Mouse (Mus musculus): ENCODE measurements around the gene 4930402H24Rik. TPM values are rescaled to one million over a fixed set of nuclear protein-coding genes. Genes with fewer than 3 reads are reported as not detected.

The 4930402H24Rik gene
- total and polyA plus RNA-seq, 3 experiments, result 3.4 to 16.7 (median 11.8) TPM

DNA sequence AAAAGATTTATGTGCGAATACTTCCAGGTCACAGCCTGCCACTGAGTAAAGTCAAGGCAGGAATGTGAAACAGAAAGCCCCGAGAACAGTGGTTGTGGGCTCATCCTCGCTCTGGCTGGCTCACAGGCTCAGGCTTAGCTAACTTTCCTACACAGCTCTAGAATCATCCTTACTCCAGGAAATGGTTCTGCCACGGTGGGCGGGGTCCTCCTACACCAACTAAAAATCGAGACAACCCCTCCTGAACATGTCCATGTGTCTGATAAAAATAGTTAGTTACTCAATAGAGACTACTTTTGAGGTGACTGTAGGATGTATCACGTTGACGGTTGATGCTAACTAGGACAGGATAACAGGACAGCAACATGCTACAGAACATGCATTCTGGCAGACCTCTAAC, 117.2 kb downstream of the 4930402H24Rik start:
- TF ChIP-seq CTCF (IDR thresholded peaks at IDR 0.05; ENCODE audit: low read depth, low read length) (no peak), GATA2 (IDR thresholded peaks at IDR 0.05; ENCODE audit: borderline replicate concordance, low read depth, low read length) (no peak), GATA1 (IDR thresholded peaks at IDR 0.05; ENCODE audit: borderline replicate concordance, low read length) (no peak), POLR2AphosphoS5 (IDR thresholded peaks at IDR 0.05; ENCODE audit: insufficient replicate concordance, low read depth, low read length) (no peak), TAL1 (conservative IDR thresholded peaks at IDR 0.05; ENCODE audit: low read depth, low read length) (no peak)

DNA sequence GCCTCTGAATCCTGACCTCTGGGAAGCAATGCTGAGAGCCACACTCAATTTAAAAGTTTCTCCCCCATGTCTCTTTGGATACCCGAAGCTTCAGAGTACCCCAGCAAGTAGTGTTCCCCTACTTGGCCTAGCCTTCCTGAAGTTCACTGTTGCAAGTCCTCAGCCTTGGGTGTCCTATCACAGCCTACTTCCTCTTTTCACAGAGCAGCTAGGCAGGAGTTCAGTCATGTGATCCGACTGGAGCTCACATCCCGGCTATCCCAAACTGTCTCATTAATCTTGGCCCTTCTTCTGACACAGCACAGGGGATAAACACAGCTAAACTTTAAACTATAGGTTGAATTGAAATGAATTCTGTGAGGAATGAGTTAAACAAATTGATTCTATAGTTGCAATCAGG, 121.3 kb downstream of the 4930402H24Rik start:
- ATAC-seq (ENCODE audit: extremely low read depth, insufficient number of reproducible peaks, low FRiP score, poor library complexity, severe bottlenecking) (peak; percentile 40; the same call in 1 of the 2 replicates), DNase-seq (ENCODE audit: low spot score) (peak; percentile 19)
- H3K36me3 ChIP-seq (replicated peaks), result peaks cover 6% of the 10 kb centered on the region
- H3K4me3 ChIP-seq (ENCODE audit: low read depth, low read length), result no peak overlapping the region
- no peak for TF ChIP-seq POLR2AphosphoS5 (IDR thresholded peaks at IDR 0.05; ENCODE audit: insufficient replicate concordance, low read depth, low read length)
- TF ChIP-seq GATA2 (IDR thresholded peaks at IDR 0.05; ENCODE audit: borderline replicate concordance, low read depth, low read length), result no peak
- no peak for TF ChIP-seq CTCF (IDR thresholded peaks at IDR 0.05; ENCODE audit: low read depth, low read length)
- no peak for TF ChIP-seq TAL1 (conservative IDR thresholded peaks at IDR 0.05; ENCODE audit: low read depth, low read length)
- TF ChIP-seq GATA1 (IDR thresholded peaks at IDR 0.05; ENCODE audit: borderline replicate concordance, low read length), result no peak
- no peaks in the 10 kb centered on the region for H3K9me3 ChIP-seq (replicated peaks)
- H3K4me1 ChIP-seq (ENCODE audit: insufficient read depth, low read depth, low read length), result peaks cover 3% of the 10 kb centered on the region; the same call in 1 of the 2 replicates
- H3K27me3 ChIP-seq (ENCODE audit: insufficient read depth, low read length), result no peaks in the 10 kb centered on the region

More for the DNA sequence above, 117.2 kb downstream of the 4930402H24Rik start:
- Histone ChIP-seq H3K36me3 (replicated peaks) (peaks cover 4% of the 10 kb centered on the region), H3K4me3 (ENCODE audit: low read depth, low read length) (no peak overlapping the region), H3K4me1 (ENCODE audit: insufficient read depth, low read depth, low read length) (peaks cover 3% of the 10 kb centered on the region; the same call in 1 of the 2 replicates), H3K9me3 (replicated peaks) (no peaks in the 10 kb centered on the region), H3K27me3 (ENCODE audit: insufficient read depth, low read length) (no peaks in the 10 kb centered on the region)
- ATAC-seq (ENCODE audit: extremely low read depth, insufficient number of reproducible peaks, low FRiP score, poor library complexity, severe bottlenecking) (no peak), DNase-seq (ENCODE audit: low spot score) (no peak)

DNA sequence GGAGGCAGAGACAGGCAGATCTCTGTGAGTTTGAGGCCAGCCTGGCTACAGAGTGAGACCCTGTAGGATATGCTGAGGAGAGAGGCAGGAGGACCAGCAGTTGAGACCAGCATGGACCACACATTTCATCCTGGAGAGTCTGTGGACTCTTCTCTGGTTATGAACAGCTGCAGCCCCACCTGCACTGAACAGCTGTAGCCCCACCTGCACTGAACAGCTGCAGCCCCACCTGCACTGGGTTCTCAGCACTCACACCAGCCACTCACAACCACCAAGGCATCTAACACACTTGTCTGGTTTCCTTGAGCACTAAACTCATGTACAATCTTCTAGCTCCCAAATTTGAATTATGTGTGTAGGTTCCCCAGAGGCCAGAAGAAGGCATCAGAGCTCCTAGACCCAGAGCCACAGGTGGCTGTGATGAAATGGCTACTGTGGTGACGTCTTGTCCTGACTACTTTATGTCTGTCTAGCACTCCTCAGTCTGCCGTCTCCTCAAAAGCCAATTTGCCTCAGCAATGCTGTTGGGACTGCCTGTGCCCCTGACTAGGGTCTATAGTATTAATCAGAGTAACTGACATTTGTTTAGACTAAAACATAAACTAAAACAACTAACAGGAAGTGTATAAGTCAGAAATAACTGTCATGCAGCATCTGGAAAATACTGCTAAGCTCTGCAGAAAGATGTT, 125.4 kb downstream of the 4930402H24Rik start:
- ATAC-seq (ENCODE audit: extremely low read depth, insufficient number of reproducible peaks, low FRiP score, poor library complexity, severe bottlenecking), result no peak
- DNase-seq (ENCODE audit: low spot score), result no peak
- Histone ChIP-seq H3K4me3 (ENCODE audit: low read depth, low read length) (no peak overlapping the region), H3K4me1 (ENCODE audit: insufficient read depth, low read depth, low read length) (peaks cover 3% of the 10 kb centered on the region; the same call in 1 of the 2 replicates), H3K27me3 (ENCODE audit: insufficient read depth, low read length) (no peaks in the 10 kb centered on the region), H3K36me3 (replicated peaks) (peaks cover 9% of the 10 kb centered on the region), H3K9me3 (replicated peaks) (no peaks in the 10 kb centered on the region)
- no peak for TF ChIP-seq GATA2 (IDR thresholded peaks at IDR 0.05; ENCODE audit: borderline replicate concordance, low read depth, low read length)
- no peak for TF ChIP-seq GATA1 (IDR thresholded peaks at IDR 0.05; ENCODE audit: borderline replicate concordance, low read length)
- no peak for TF ChIP-seq POLR2AphosphoS5 (IDR thresholded peaks at IDR 0.05; ENCODE audit: insufficient replicate concordance, low read depth, low read length)
- no peak for TF ChIP-seq TAL1 (conservative IDR thresholded peaks at IDR 0.05; ENCODE audit: low read depth, low read length)
- TF ChIP-seq CTCF (IDR thresholded peaks at IDR 0.05; ENCODE audit: low read depth, low read length), result no peak

DNA sequence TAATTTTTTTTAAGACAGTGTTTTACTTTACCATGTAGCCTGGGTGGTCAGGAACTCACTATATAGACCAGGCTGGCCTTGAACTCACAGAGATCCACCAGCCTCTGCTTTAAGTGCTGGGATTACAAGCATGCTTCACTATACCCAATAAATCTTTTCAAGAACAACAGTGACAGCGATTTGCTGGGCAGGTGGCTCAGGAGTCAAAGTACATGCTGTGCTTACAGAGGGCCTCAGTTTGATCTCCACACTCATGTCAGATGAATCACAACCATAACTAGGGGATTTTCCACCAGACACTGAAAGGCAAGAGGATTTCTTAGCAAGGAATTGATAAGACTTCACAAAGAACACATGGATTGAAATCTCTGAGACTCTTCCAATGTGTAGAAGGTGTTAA, 126.3 kb downstream of the 4930402H24Rik start:
- H3K9me3 ChIP-seq (replicated peaks), result no peaks in the 10 kb centered on the region

DNA sequence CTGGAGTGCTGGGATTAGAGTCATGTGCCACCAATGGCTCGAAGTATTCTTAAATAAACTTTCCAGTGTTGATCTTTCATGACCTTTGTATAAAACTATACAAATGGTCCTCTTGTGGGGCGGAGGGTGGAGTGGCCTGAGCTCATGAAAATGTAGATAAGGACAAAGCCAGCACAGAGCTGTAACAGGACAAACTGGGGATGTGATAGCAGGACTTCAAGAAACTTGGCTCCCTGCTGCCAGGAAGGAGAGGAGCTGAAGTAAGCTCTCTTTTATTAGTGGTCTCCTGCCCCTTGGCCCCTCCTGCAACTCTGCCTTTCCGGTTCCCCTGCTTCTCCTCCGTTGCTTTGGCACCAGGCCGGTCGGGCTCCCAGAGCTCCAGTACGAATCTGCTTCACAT, 129.6 kb downstream of the 4930402H24Rik start:
- no peaks in the 10 kb centered on the region for H3K9me3 ChIP-seq (replicated peaks)

More for the DNA sequence above, 126.3 kb downstream of the 4930402H24Rik start:
- ATAC-seq (ENCODE audit: extremely low read depth, insufficient number of reproducible peaks, low FRiP score, poor library complexity, severe bottlenecking) (no peak), DNase-seq (ENCODE audit: low spot score) (no peak)
- Histone ChIP-seq H3K4me1 (ENCODE audit: insufficient read depth, low read depth, low read length) (peaks cover 2% of the 10 kb centered on the region; the same call in 1 of the 2 replicates), H3K4me3 (ENCODE audit: low read depth, low read length) (no peak overlapping the region), H3K36me3 (replicated peaks) (peaks cover 9% of the 10 kb centered on the region), H3K27me3 (ENCODE audit: insufficient read depth, low read length) (no peaks in the 10 kb centered on the region)
- TF ChIP-seq POLR2AphosphoS5 (IDR thresholded peaks at IDR 0.05; ENCODE audit: insufficient replicate concordance, low read depth, low read length) (no peak), GATA1 (IDR thresholded peaks at IDR 0.05; ENCODE audit: borderline replicate concordance, low read length) (no peak), CTCF (IDR thresholded peaks at IDR 0.05; ENCODE audit: low read depth, low read length) (no peak), TAL1 (conservative IDR thresholded peaks at IDR 0.05; ENCODE audit: low read depth, low read length) (no peak), GATA2 (IDR thresholded peaks at IDR 0.05; ENCODE audit: borderline replicate concordance, low read depth, low read length) (no peak)

DNA sequence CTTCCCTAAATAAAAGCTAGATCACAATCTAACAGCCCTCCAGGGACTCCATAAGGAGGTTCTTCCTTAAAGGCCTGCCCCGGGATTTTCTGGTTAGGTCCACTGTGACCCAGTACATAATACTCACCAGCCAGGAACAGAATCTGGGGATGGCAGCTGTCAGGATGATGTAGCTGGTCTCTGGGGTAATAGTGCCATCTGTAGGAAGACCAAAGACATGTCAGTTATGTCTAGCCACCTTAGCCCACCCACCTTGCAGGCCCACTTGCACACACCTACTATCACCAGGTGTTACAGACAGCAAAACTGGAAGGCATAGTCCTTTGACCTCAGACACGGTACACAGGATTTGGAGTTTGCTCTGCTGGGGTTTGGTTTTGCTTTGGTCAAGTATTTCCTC, 138.7 kb downstream of the 4930402H24Rik start:
- H3K36me3 ChIP-seq (replicated peaks), result peaks cover 3% of the 10 kb centered on the region
- H3K4me3 ChIP-seq (ENCODE audit: low read depth, low read length), result no peak overlapping the region
- ATAC-seq (ENCODE audit: extremely low read depth, insufficient number of reproducible peaks, low FRiP score, poor library complexity, severe bottlenecking), result no peak
- no peak for DNase-seq (ENCODE audit: low spot score)
- no peaks in the 10 kb centered on the region for H3K9me3 ChIP-seq (replicated peaks)
- H3K4me1 ChIP-seq (ENCODE audit: insufficient read depth, low read depth, low read length), result no peaks in the 10 kb centered on the region
- no peaks in the 10 kb centered on the region for H3K27me3 ChIP-seq (ENCODE audit: insufficient read depth, low read length)
- TF ChIP-seq CTCF (IDR thresholded peaks at IDR 0.05; ENCODE audit: low read depth, low read length), result no peak
- no peak for TF ChIP-seq TAL1 (conservative IDR thresholded peaks at IDR 0.05; ENCODE audit: low read depth, low read length)
- no peak for TF ChIP-seq GATA2 (IDR thresholded peaks at IDR 0.05; ENCODE audit: borderline replicate concordance, low read depth, low read length)
- TF ChIP-seq POLR2AphosphoS5 (IDR thresholded peaks at IDR 0.05; ENCODE audit: insufficient replicate concordance, low read depth, low read length), result no peak
- no peak for TF ChIP-seq GATA1 (IDR thresholded peaks at IDR 0.05; ENCODE audit: borderline replicate concordance, low read length)

More for the DNA sequence above, 129.6 kb downstream of the 4930402H24Rik start:
- TF ChIP-seq POLR2AphosphoS5 (IDR thresholded peaks at IDR 0.05; ENCODE audit: insufficient replicate concordance, low read depth, low read length), result no peak
- TF ChIP-seq CTCF (IDR thresholded peaks at IDR 0.05; ENCODE audit: low read depth, low read length), result no peak
- no peak for TF ChIP-seq GATA2 (IDR thresholded peaks at IDR 0.05; ENCODE audit: borderline replicate concordance, low read depth, low read length)
- TF ChIP-seq TAL1 (conservative IDR thresholded peaks at IDR 0.05; ENCODE audit: low read depth, low read length), result no peak
- TF ChIP-seq GATA1 (IDR thresholded peaks at IDR 0.05; ENCODE audit: borderline replicate concordance, low read length), result no peak
- DNase-seq (ENCODE audit: low spot score), result no peak
- no peaks in the 10 kb centered on the region for H3K4me1 ChIP-seq (ENCODE audit: insufficient read depth, low read depth, low read length)
- peaks cover 3% of the 10 kb centered on the region for H3K36me3 ChIP-seq (replicated peaks)
- no peak for ATAC-seq (ENCODE audit: extremely low read depth, insufficient number of reproducible peaks, low FRiP score, poor library complexity, severe bottlenecking)
- no peaks in the 10 kb centered on the region for H3K27me3 ChIP-seq (ENCODE audit: insufficient read depth, low read length)
- H3K4me3 ChIP-seq (ENCODE audit: low read depth, low read length), result no peak overlapping the region
